Mouse (Mus musculus): ENCODE results near the gene AC124502.3. TPM values are rescaled to one million over a fixed set of nuclear protein-coding genes. Genes with fewer than 3 reads are reported as not detected.
A peak's percentile ranks its signal among the peaks of the same experiment; 100 is the strongest.

Gene AC124502.3
- total RNA-seq, 2 experiments from 2014 or later = 0.98 to 1.8 TPM

- peak; percentile 91 to 94 for DNase-seq
- intact Hi-C loops (cut with DNase I) = no loop called here
These were observed 14.8 kb upstream of the AC124502.3 start, which contains the start of gene Slc29a2 for GRCm38 (mm10) chr19:5023621-5024479. TSS of gene Slc29a2 (plus strand) at chr19:5023860.

GRCm38 (mm10) chr19:5026111-5026510 is 12.6 kb upstream of the AC124502.3 start:
- intact Hi-C loops (cut with DNase I) = no loop called here
- no peak for DNase-seq

GRCm38 (mm10) chr19:5032686-5033085 is 6.0 kb upstream of the AC124502.3 start:
- intact Hi-C loops (cut with DNase I) = no loop called here
- no peak for DNase-seq

- intact Hi-C loops (cut with DNase I) = no loop called here
- no peak for DNase-seq
These were observed 2.1 kb upstream of the AC124502.3 start for GRCm38 (mm10) chr19:5036577-5036976.

- intact Hi-C loops (cut with DNase I) = no loop called here
- DNase-seq = peak; percentile 79
These were observed 766 bp upstream of the AC124502.3 start for GRCm38 (mm10) chr19:5037678-5038571.

- intact Hi-C loops (cut with DNase I) = no loop called here
- no peak for DNase-seq
These were observed 817 bp downstream of the AC124502.3 start for GRCm38 (mm10) chr19:5039301-5040114.

- peak; percentile 88 to 94 for DNase-seq
- intact Hi-C loops (cut with DNase I) = no loop called here
These were observed 2.3 kb downstream of the AC124502.3 start, which contains the start of gene Brms1 for GRCm38 (mm10) chr19:5040862-5041523. TSS of gene Brms1 (plus strand) at chr19:5041354.

GRCm38 (mm10) chr19:5041588-5041987 is 2.9 kb downstream of the AC124502.3 start:
- DNase-seq = no peak
- intact Hi-C loops (cut with DNase I) = no loop called here

GRCm38 (mm10) chr19:5045531-5045930 is 6.8 kb downstream of the AC124502.3 start:
- intact Hi-C loops (cut with DNase I) = no loop called here
- no peak for DNase-seq

- DNase-seq = no peak
- intact Hi-C loops (cut with DNase I) = no loop called here
These were observed 9.7 kb downstream of the AC124502.3 start for GRCm38 (mm10) chr19:5048138-5049056.

- no peak for DNase-seq
- intact Hi-C loops (cut with DNase I) = no loop called here
These were observed 10.6 kb downstream of the AC124502.3 start for GRCm38 (mm10) chr19:5049325-5049724.

GRCm38 (mm10) chr19:5050047-5050905 is 11.6 kb downstream of the AC124502.3 start, which contains the start of gene Rin1:
TSS of gene Rin1 (plus strand) at chr19:5050481.
- peak; percentile 48 to 54 for DNase-seq
- intact Hi-C loops (cut with DNase I) = no loop called here

- DNase-seq = peak in 1 of 2 experiments; percentile 23
- intact Hi-C loops (cut with DNase I) = no loop called here
These were observed 12.3 kb downstream of the AC124502.3 start for GRCm38 (mm10) chr19:5051031-5051430.

- no peak for DNase-seq
- intact Hi-C loops (cut with DNase I) = no loop called here
These were observed 12.8 kb downstream of the AC124502.3 start for GRCm38 (mm10) chr19:5051515-5051914.

GRCm38 (mm10) chr19:5052166-5052822 is 13.6 kb downstream of the AC124502.3 start:
- DNase-seq = no peak
- intact Hi-C loops (cut with DNase I) = no loop called here

- intact Hi-C loops (cut with DNase I) = no loop called here
- DNase-seq = no peak
These were observed 14.2 kb downstream of the AC124502.3 start for GRCm38 (mm10) chr19:5052853-5053252.

- intact Hi-C loops (cut with DNase I) = no loop called here
- DNase-seq = peak; percentile 57 to 68
These were observed 15.2 kb downstream of the AC124502.3 start for GRCm38 (mm10) chr19:5053909-5054308.

Measured in heart, postnatal 14 days (tissue).